Mouse (Mus musculus): ENCODE results near the gene Ppp1r9b.

- TF ChIP-seq CTCF (IDR thresholded peaks at IDR 0.05; ENCODE audit: insufficient read depth, low read depth, low read length) (no peak), POLR2A (IDR thresholded peaks at IDR 0.05; ENCODE audit: insufficient read depth, low read depth, low read length) (no peak)
Observed at GRCm38 (mm10) chr11:95015484-95015883, 24.6 kb downstream of the Ppp1r9b start.
